Mouse (Mus musculus): Measurements from ENCODE around the gene Phactr2.

DNA sequence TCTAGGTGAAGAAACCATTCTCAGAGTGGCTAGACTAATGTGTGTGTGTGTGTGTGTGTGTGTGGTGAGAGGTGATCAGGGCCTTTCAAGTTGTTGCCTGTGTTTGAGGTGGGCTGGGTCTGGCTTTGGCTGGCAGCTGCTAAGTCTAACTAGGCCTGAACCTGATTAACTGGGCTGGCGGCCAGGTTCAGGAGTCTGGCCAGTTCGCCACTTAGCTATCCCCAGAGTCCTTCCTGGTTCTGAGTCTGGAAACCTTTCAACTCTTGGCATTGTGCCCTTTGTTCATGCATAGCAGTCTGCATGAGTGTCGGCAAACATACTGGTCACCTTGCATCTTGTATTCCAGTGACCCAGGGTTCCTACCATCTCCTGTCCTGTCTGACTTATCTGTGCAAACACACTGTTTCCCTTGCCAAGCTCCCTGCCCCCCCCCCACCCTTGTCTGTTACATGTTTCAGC is 27.4 kb downstream of the Phactr2 start:
- TF ChIP-seq CTCF (IDR thresholded peaks at IDR 0.05; ENCODE audit: extremely low read depth, insufficient read depth, insufficient read length, insufficient replicate concordance) (no peak), POLR2A (IDR thresholded peaks at IDR 0.05; ENCODE audit: low read depth, low read length) (no peak)
